Mouse (Mus musculus): Measurements from ENCODE around the gene Hapln4.

GRCm38 (mm10) chr8:70083285-70083684 lies at the start of gene Hapln4:
- TF ChIP-seq POLR2A (IDR thresholded peaks at IDR 0.05; ENCODE audit: insufficient read length, low read depth) (peak; percentile 71), CEBPB (IDR thresholded peaks at IDR 0.05; ENCODE audit: insufficient read depth, poor library complexity, severe bottlenecking) (no peak), E2F4 (IDR thresholded peaks at IDR 0.05; ENCODE audit: insufficient read depth) (no peak), MAX (IDR thresholded peaks at IDR 0.05; ENCODE audit: low read depth) (no peak), TCF3 (IDR thresholded peaks at IDR 0.05; ENCODE audit: insufficient read length, low read depth) (no peak), POLR2AphosphoS2 (IDR thresholded peaks at IDR 0.05; ENCODE audit: insufficient read length, low read depth) (peak; percentile 66)
